Mouse (Mus musculus) lung, embryonic 14.5 days (tissue): ENCODE data around the gene Frmd4a. TPM values are rescaled to one million over a fixed set of nuclear protein-coding genes. Genes with fewer than 3 reads are reported as not detected.
A peak's percentile ranks its signal among the peaks of the same experiment; 100 is the strongest.
"Not testable (repeated sequence)": the region's sequence is repeated elsewhere in the genome, so short reads cannot be mapped to it uniquely, and the experiment has no call there.

Experiments used
- ATAC-seq: fragments of 200-750 bp; cut with Nextera tagmentation; 2 replicates; pipeline ENCODE4 v1.8.0; 2017; ENCODE audit warnings: mild to moderate bottlenecking, moderate TSS enrichment, moderate library complexity; ENCODE audit not compliant: insufficient read depth
- DNase-seq: peaks from one replicate; pipeline ENCODE4 v3.0.0-alpha.2; 2015
- H3K27ac ChIP-seq: fragments of 300-500 bp; sonication (generic); 2 replicates; pipeline ENCODE4 v1.5.1; 2014; ENCODE audit warnings: low read depth, mild to moderate bottlenecking, moderate library complexity
- H3K27me3 ChIP-seq: fragments of 300-500 bp; sonication (generic); 2 replicates; pipeline ENCODE4 v1.6.1; 2014; ENCODE audit warnings: low read length, control low read depth; ENCODE audit not compliant: insufficient read depth
- H3K36me3 ChIP-seq: fragments of 300-500 bp; sonication (generic); 2 replicates; pipeline ENCODE4 v1.6.1; 2014; ENCODE audit warnings: control low read depth; ENCODE audit not compliant: insufficient read depth
- H3K4me1 ChIP-seq: fragments of 300-500 bp; sonication (generic); 2 replicates; pipeline ENCODE4 v1.6.1; 2014; ENCODE audit warnings: antibody characterized with exemption, control low read depth; ENCODE audit not compliant: insufficient read depth
- H3K4me2 ChIP-seq: fragments of 300-500 bp; sonication (generic); 2 replicates; pipeline ENCODE4 v1.6.1; 2014; ENCODE audit warnings: mild to moderate bottlenecking
- H3K4me3 ChIP-seq: fragments of 300-500 bp; sonication (generic); 2 replicates; pipeline ENCODE4 v1.5.1; 2014; ENCODE audit warnings: low read depth, low read length
- H3K9ac ChIP-seq: fragments of 300-500 bp; sonication (generic); 2 replicates; pipeline ENCODE4 v1.6.1; 2014
- H3K9me3 ChIP-seq: fragments of 300-500 bp; sonication (generic); 2 replicates; pipeline ENCODE4 v1.6.1; 2016; ENCODE audit warnings: low read depth, low read length, control low read depth
- CTCF ChIP-seq: IDR thresholded peaks from 2 replicates; pipeline ENCODE4 v1.5.1; 2016; ENCODE audit warnings: antibody characterized with exemption, low read depth
- WGBS: fragments of 180-500 bp; shearing (Covaris S2); extraction: QIAGEN DNeasy Blood & Tissue Kit; methylation state at CpG from one replicate; pipeline ENCODE4 v1.1.7; 2014; 5-methylcytosine and 5-hydroxymethylcytosine counted together
- polyA plus RNA-seq: library from polyadenylated mRNA; unstranded; fragments of >200 nt; fragmentation: Nextera tagmentation; extraction: Ambion mirVana; gene quantifications from 2 replicates; pipeline ENCODE4 v1.2.1, GENCODE M21; 2014

Gene Frmd4a
- polyA plus RNA-seq, 1 experiment from 2014 or later, result 37.1 TPM

DNA sequence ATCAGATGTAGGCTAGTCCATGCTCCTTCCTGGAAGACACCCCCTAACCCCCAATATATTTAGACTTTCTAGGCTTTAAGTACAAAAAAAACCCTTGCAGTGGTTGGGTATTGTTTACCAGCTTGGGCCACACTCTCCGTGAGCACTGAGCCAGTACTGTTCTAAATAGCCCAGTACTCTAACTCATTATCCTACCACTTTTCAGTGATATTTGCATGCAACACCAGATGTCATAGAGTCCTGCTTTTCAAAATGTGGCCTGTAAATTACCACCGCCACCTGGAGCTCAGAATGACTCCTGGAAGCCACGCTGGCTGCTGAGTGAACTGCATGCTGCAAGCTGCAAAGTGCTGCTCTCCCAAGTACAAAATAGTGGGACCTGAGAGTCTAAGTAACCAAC lies 590.7 kb downstream of the Frmd4a start:
- H3K4me3 ChIP-seq, result no peak overlapping the region
- H3K9ac ChIP-seq, result no peak overlapping the region
- H3K4me1 ChIP-seq, result no peaks in the 10 kb centered on the region
- 84% methylated on average over 3 of the region's 3 CpGs for WGBS
- H3K4me2 ChIP-seq, result no peak overlapping the region
- no peaks in the 10 kb centered on the region for H3K27me3 ChIP-seq
- DNase-seq (no peak), ATAC-seq (no peak)
- no peaks in the 10 kb centered on the region for H3K9me3 ChIP-seq
- peaks cover 99% of the 10 kb centered on the region for H3K36me3 ChIP-seq
- no peak for TF ChIP-seq CTCF
- no peak overlapping the region for H3K27ac ChIP-seq

DNA sequence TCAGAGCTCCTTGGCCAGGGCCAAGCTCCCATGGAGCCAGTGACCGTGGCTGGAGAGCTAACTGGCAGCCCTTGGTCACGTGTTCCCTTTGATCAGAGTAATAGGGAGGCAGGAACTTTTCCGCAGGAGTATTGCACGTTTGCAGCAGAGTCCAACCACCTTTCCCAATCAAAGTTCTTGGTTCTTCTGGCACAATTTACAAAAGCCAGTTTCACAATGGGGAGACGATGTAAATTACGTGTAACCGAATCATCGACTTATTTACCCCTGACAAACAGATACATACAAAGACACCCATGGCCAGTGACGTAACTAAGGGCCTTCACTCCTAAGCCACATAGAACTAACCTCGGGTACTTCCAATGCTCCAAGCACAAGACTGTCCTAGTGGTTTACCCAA lies 591.9 kb downstream of the Frmd4a start:
- no peak for ATAC-seq
- H3K9me3 ChIP-seq, result no peaks in the 10 kb centered on the region
- H3K36me3 ChIP-seq, result peaks cover 96% of the 10 kb centered on the region
- H3K4me2 ChIP-seq, result no peak overlapping the region
- WGBS, result 77% methylated on average over 10 of the region's 10 CpGs
- H3K4me1 ChIP-seq, result no peaks in the 10 kb centered on the region
- H3K27ac ChIP-seq, result no peak overlapping the region
- no peak for TF ChIP-seq CTCF
- H3K4me3 ChIP-seq, result no peak overlapping the region
- DNase-seq, result no peak
- H3K9ac ChIP-seq, result no peak overlapping the region
- no peaks in the 10 kb centered on the region for H3K27me3 ChIP-seq

DNA sequence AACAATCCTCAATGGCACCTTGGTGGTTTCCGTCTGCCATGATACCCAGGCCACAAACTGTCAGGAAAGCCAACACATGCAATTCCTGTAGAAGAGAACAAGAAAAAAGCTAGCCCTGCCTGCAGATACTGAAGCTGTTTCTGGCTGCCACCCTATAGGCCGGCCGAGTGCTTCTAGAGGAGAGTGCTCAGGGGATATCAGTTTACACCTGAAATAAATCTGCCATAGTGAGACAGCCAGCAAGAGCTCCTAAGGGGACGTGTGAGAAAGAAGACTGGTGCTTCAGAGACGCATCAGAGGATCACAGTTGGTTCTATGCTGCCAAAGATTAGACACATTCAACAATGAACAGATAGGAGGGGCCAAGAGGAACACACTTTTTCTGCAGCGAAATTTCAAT lies 593.8 kb downstream of the Frmd4a start:
- no peaks in the 10 kb centered on the region for H3K9me3 ChIP-seq
- H3K4me2 ChIP-seq, result no peak overlapping the region
- peaks cover 77% of the 10 kb centered on the region for H3K36me3 ChIP-seq
- H3K9ac ChIP-seq, result no peak overlapping the region
- no peak overlapping the region for H3K27ac ChIP-seq
- 74% methylated on average over 6 of the region's 6 CpGs for WGBS
- no peaks in the 10 kb centered on the region for H3K4me1 ChIP-seq
- DNase-seq, result no peak
- H3K4me3 ChIP-seq, result no peak overlapping the region
- ATAC-seq, result no peak
- TF ChIP-seq CTCF, result no peak
- no peaks in the 10 kb centered on the region for H3K27me3 ChIP-seq

DNA sequence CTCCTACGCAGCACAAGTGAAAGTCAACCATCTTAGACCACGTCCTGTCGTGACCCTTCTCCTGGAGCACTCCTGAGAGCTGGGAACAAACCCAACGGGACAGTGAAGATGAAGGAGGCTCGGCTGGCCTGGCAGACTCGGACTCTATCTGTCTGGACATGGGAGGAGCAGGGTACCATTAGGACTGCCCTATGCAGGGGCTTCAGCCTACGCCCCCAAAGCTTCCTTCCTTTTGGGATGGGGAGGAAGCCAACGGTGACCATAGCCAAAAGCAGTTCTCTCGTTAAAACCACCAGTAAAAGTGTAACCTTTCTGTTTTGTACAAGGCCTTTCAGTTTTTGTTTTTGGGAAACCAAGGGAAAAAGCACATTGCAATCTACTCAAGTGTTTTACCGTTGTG lies 594.2 kb downstream of the Frmd4a start:
- 83% methylated on average over 10 of the region's 10 CpGs for WGBS
- H3K36me3 ChIP-seq, result peaks cover 73% of the 10 kb centered on the region
- no peaks in the 10 kb centered on the region for H3K4me1 ChIP-seq
- no peak overlapping the region for H3K4me3 ChIP-seq
- no peak overlapping the region for H3K27ac ChIP-seq
- H3K4me2 ChIP-seq, result no peak overlapping the region
- no peaks in the 10 kb centered on the region for H3K27me3 ChIP-seq
- no peaks in the 10 kb centered on the region for H3K9me3 ChIP-seq
- no peak for DNase-seq
- no peak for TF ChIP-seq CTCF
- no peak for ATAC-seq
- no peak overlapping the region for H3K9ac ChIP-seq

DNA sequence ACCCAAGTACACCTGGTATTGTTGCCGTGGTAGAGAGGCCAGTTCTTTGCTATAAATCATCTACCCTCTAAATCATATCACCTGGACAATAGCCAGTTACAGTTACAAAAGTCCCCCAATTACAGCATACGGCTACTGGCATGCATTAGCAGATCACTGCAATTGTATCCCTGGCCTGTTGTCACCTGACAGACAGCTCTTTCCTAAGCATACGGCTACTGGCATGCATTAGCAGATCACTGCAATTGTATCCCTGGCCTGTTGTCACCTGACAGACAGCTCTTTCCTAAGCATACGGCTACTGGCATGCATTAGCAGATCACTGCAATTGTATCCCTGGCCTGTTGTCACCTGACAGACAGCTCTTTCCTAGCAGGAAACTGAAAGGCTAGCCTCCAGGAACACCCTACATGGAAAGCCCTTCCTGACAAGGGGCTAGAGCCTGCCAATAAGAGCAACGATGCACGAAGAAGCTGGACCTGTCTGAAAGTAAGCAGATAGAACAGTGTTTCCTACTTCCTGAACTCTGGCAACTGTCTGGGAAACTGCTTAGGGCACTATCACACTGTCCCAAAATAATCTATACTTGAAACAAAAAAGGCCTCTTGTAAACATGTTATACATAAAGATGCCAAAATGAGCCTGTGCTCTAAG lies 596.9 kb downstream of the Frmd4a start:
- not testable (repeated sequence) for H3K9me3 ChIP-seq, H3K27ac ChIP-seq, H3K4me3 ChIP-seq, H3K9ac ChIP-seq, H3K4me1 ChIP-seq, H3K4me2 ChIP-seq, H3K27me3 ChIP-seq, DNase-seq
- ATAC-seq, result peak; percentile 60; the same call in 1 of the 2 replicates
- 59% methylated on average over 6 of the region's 6 CpGs for WGBS
- H3K36me3 ChIP-seq, result peaks cover 46% of the 10 kb centered on the region

DNA sequence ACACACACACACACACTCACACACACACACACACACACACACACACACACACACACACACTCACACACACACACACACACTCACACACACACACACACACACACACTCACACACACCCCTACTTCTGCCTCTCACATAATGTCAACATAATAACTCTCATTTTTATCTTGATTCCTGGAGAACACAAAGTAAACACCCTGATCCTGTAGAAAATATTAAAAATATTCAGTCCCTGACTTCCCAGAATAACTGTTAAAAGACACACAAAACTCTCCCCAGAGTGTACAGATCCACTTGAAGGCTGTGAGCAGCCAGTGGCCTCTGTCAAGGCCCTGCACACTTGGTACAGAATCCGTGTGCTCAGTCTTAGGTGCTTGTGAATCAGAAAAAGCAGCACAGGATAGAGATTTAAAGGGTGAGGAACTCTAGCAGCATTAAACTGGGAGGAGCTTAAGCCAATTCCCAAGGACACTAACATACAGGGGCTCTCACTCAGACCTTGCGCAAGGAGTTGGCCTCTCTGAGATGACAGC lies 597.6 kb downstream of the Frmd4a start:
- Histone ChIP-seq H3K4me3 (no peak overlapping the region), H3K9me3 (no peaks in the 10 kb centered on the region), H3K4me1 (no peaks in the 10 kb centered on the region), H3K4me2 (no peak overlapping the region), H3K36me3 (peaks cover 39% of the 10 kb centered on the region), H3K27me3 (no peaks in the 10 kb centered on the region), H3K9ac (no peak overlapping the region), H3K27ac (no peak overlapping the region)
- DNase-seq (no peak), ATAC-seq (peak; percentile 53; the same call in 1 of the 2 replicates)
- 65% methylated on average over 2 of the region's 2 CpGs for WGBS
- TF ChIP-seq CTCF, result no peak

DNA sequence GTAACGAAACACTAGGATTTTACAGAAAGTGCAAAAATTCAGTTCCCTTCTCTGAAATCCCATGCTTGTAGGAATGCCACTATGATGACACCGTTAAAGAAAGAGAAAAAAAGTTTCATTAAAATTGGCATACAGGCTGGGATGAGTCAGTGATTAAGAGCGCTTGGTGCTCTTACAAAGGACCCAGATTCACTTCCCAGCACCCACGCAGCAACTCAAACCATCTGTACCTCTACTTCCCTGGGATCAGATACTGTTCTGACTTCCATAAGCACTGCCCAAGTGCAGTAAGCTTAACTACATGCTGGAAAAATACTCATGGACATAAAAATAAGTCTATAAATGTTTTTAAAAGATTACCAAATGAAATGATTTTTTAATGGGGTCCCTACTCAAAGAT lies 599.5 kb downstream of the Frmd4a start:
- 90% methylated on average over 4 of the region's 4 CpGs for WGBS

DNA sequence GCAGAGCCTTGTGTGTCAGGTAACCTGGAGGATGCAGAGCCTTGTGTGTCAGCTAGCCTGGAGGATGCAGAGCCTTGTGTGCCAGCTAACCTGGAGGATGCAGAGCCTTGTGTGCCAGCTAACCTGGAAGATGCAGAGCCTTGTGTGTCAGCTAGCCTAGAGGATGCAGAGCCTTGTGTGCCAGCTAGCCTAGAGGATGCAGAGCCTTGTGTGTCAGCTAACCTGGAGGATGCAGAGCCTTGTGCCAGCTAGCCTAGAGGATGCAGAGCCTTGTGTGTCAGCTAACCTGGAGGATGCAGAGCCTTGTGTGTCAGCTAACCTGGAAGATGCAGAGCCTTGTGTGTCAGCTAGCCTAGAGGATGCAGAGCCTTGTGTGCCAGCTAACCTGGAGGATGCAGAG lies 601.6 kb downstream of the Frmd4a start:
- not testable (repeated sequence) for H3K9ac ChIP-seq, ATAC-seq, H3K4me3 ChIP-seq, H3K9me3 ChIP-seq, DNase-seq, H3K27ac ChIP-seq, H3K4me2 ChIP-seq, H3K27me3 ChIP-seq, H3K4me1 ChIP-seq
- H3K36me3 ChIP-seq, result peaks cover 14% of the 10 kb centered on the region

More for the DNA sequence above, 599.5 kb downstream of the Frmd4a start:
- no peaks in the 10 kb centered on the region for H3K9me3 ChIP-seq
- H3K36me3 ChIP-seq, result peaks cover 20% of the 10 kb centered on the region
- no peak overlapping the region for H3K9ac ChIP-seq
- H3K4me3 ChIP-seq, result no peak overlapping the region
- no peak overlapping the region for H3K4me2 ChIP-seq
- no peak overlapping the region for H3K27ac ChIP-seq
- no peak for DNase-seq
- no peak for TF ChIP-seq CTCF
- H3K27me3 ChIP-seq, result no peaks in the 10 kb centered on the region
- no peak for ATAC-seq
- H3K4me1 ChIP-seq, result no peaks in the 10 kb centered on the region
